Mouse (Mus musculus) cerebellum, adult 9-10 months (tissue): ENCODE measurements around the gene Nphs1.

ENCODE experiments used
- DNase-seq: peaks from one replicate; pipeline ENCODE4 v3.0.0; 2022

The Nphs1 gene

DNA sequence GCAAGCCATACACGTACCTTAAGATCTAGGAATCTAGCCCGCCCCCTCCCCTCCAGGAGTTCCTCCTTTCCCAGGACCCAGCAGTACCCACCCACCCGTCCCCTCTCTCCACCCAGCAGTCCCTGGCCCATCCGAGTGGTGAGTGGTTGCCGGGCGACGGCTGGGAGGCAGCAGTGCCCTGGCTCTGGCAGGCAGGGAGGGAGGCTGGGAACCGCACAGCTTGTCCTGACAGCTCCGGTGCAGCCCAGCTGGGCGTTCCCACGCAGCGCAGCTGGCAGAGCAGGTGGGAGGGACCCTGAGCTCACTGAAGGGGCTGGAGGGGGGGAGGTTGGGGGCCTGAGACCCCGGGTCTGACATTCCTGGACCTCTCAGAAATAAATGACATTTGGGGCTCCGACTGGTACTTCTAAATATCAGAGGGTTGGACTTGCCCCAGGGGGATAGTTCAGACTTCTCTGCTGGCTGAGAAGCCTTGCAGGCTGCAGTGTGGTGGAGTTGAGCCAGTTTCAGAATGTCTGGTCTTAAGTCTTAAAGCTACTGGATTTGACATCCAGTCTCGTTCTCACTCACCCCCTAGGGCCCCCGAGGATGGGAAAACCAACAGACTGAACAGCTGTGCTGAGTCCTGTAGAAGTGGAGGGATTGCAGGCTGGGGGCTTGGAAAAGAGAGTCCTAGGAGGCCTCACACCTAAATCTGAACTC lies at the start of gene Nphs1, which contains the start of gene Kirrel2:
Gene Nphs1, plus strand, starts transcription at position 687 of the 702 bp plus-strand sequence.
Gene Kirrel2, minus strand, starts transcription at position 62 of the 702 bp plus-strand sequence.
- no peak for DNase-seq

DNA sequence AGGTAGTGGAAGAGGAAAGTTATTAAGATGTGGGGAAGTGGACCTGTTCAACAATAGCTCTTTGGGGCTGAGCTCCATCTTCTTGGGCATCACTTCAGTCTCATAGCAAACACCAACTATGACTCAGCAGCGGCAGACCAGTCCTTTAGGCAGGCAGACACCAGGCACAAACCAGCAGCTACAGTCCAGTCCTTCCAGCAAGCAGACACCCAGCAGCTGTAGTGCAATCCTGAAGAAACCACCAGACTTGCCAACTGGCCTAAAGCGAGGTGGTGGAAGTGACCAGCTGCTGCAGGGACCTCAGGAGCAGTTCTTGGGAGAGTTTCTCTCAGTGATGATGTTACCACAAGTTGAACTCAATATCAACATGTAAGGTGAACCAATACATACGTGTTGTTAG lies 49.5 kb upstream of the Nphs1 start:
- DNase-seq, result no peak

DNA sequence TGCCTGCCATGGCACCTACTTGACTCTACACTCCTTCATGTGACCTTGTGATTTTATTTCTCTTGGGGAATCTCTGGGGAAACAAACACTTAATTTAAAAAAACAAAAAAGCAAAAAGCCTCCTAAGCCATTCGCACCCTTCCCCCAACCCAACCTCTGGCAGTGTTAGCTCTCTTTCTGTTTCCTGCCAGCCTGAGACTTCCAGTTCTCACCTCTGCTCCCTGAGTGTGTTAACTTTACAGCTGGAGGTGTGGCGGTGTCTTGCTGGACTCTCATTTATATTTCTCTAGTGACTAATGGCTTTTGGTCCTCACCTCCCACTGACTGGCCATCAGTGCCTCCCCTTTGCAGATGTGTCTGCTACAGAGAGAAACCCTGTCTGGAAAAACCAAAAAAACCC lies 48.3 kb upstream of the Nphs1 start:
- no peak for DNase-seq

DNA sequence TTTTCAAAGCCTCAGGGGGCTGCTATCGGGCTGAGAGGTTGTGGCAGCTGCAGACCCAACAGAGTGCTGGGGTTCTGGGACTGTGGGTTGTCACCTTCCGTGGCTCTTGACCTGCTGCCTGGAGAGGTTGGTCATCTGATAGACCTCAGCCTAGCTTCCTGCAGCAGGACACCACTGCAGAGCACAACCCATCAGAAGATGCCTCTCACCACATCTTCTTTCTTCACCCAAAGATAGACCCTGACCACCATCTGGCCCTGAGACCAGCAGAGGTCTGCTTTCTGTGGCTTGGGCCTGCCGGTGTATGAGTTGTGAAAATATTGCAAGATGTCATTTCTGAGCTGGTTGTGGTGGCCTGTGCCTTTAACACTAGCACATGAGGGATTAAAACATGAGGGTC lies 47.1 kb upstream of the Nphs1 start:
- DNase-seq, result no peak

DNA sequence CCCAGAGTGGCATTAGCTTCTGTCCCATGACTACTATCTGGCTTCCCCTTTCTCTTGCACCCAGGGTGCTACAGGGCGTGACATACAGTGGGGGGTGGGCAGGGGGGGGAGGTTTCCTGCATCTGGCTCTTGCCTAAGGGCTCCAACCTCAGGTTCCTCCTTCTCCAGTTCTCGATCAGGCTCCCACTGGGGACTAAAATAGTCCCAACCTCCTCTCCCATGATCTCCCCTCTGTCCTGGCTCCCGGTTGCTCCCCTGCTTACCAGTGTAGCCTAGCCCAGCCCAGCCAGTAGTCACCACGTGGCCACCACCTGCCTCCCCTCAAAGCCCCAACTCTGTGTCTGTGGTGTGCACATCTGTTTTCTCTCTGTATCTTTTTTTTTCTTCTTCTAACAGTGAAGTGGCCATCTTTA lies 45.4 kb upstream of the Nphs1 start:
- no peak for DNase-seq

DNA sequence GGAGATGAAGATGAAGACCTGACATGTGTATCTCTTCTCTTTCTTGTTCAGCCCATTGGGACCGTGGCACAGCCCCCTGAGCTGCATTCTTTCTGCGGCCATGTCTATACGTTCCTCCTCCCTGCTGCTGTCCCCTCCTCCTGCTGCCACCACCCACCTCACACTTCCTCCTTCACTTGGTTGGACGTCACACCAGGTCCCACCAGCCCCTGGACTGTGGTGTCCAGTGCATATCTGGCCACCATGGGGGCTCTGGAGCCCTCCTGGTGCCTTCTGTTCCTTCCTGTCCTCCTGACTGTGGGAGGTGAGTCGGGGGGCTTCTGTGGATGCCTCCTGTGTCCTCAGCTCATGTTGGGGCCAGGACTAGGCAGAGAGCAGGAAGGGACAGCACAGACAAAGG lies 44.5 kb upstream of the Nphs1 start, which contains the start of gene Tyrobp:
Gene Tyrobp, plus strand, starts transcription at position 165 of the 400 bp plus-strand sequence.
- DNase-seq, result no peak

DNA sequence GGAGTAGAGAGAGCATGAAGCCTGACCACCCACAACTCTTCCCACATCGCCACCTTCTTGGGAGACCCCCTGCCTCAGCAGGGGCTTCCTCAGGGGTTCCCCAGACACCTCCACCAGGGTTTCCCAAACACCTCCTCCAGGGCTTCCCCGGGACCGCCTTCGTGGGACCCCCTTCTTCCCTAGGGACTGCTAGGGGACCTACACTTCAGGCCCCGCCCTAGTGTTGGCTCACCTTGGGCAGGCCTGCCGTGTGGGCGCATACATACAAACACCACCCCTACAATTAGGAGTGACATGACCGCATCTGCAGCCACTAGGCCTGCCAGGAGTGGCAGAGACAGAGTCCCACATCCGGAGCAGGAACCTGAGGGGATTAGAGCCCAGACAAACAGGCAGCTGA lies 40.3 kb upstream of the Nphs1 start:
- no peak for DNase-seq

DNA sequence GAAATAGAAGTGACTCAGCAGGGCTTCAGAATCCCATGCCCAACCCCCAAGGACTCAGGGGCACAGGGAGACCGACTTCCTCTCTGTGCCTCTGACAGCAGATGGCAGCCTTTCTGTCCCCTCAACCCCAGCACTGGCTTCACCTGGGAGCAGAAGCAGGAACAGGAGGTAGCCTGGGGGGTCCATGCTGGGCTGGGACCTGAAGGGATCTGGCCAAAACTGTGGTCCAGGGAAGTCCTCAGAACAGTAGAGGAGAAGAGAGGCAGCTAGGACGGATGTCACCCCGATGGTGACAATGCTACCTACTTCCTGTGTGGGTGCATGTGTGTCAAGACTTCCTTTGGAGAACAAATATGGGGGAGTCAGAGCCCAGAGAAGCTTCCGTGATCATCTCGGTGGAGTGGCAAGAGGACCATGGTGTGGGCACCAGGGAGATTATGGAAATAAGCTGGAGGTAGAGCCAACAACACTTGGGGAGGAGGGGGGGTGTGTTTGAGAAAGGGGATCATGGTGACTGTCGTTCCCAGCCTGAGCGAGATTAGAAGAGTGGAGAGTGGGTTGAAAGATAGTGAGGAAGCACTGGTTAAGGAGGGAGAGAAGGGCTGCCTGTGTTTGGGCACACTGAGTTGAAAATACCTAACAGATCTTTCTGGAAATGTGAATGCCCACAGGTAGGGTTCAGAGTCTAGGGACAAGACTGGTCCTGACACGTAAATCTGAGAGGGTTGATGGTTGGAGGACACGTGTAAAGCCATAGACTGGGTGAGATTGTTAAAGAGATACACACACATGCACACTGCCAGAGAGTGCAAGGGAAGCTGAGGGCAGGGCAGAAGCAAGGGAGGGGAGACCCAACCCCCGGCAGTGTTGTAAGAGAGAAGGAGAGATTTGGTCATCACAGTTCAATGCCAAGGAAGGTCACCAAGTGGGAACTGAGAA lies 38.3 kb upstream of the Nphs1 start, which contains the start of gene Hcst:
Gene Hcst, minus strand, starts transcription at position 294 of the 939 bp plus-strand sequence.
- DNase-seq, result peak; percentile 23

DNA sequence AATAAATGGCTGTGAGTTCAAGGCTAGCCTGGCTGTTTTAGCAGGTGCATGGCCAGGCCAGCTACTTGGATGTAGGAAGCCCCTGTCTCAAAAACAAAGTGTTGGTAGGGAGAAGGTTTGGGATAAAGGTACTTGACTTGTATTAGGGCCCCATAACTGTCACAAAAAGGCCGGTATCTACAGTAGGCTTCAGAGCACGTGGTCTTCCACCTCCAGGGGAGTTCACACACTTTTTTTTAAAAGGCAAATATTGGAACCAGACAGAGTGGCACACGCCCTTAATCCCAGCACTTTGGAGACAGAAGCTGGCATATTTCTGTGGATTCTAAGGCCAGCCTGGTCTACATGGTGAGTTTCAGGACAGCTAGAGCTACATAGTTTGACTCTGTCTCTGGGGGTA lies 37.4 kb upstream of the Nphs1 start:
- DNase-seq, result peak; percentile 33

DNA sequence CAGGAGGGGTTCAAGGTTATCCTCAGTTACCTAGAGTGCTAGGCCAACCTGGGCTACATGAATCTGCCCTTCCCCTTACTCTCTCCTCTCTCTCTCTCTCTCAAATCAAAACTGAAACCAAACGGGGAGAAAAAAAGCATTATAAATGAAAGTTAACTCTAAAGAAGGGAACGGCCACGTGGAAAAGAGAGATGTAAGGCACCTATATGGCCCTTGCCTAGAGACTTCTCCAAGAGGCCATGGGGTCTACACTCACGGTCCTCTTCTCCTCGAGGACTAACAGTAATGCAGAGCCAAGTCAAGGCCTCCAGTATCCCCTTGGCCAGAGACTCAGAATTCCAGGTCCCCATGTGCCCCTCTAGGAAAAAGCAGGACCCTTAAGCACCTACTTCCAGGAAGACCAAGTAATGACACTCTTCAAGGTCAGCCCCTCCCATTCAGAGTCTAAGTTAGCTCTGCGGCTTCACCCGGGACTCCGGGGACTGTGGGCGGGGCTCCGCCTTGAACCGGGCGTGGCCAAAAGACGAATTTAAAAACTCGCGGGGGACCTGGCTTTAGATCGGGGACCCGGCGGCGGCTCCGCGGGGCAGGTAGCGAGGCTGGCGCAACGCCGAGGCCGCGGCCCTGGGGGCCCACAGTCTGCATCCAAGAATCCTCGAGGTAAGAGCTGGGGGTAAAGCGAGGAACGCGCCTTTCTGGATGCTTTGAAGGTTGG lies 36.8 kb upstream of the Nphs1 start, which contains the start of gene Nfkbid:
Gene Nfkbid, plus strand, starts transcription at position 558 of the 715 bp plus-strand sequence.
- peak; percentile 78 for DNase-seq

DNA sequence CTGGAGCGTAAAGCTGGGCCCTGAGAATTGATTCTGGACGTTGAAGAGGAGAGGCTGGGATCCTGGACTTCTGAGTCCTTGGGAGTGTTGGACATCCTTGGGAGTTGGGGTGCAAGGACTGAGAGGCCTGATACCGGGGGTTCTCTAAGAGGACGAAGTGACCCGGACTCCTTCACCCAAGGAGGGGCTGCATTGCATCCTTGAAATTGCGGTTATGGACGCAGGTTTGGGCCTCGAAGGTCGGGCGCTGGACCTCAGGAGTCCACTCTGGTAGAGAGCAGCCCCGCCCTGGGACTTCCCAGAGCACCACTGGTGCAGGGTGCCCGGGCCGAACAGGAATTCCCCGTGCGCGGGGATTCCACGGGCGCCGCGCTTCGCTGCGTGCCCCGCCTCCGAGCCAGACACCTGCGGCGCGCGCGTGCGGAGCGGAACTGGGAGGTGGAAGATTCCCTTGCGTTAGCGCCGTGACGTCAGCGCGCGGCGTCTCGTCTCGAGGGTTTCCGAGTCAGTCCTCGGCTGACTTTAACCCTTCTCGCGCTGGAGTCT lies 36.2 kb upstream of the Nphs1 start:
- peak; percentile 92 for DNase-seq

DNA sequence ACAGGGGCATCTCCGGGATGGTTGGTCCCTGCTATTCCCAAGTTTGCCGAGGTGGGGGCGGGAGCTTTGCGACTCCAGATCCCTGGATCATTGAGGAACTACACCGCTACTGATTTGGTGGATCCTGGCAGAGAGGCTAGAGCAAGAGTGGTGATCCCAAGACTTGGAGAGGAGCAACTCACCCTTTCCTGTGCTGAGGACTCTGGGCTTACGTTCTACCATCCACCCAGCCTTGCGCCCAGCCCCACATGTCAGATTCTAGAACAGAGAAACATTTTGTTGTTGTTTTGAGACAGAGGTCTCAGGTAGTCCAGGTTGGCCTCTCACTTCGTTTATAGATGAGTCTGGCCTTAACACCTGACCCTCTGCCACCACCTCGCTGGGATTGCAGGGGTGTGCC lies 35.6 kb upstream of the Nphs1 start:
- DNase-seq, result no peak

DNA sequence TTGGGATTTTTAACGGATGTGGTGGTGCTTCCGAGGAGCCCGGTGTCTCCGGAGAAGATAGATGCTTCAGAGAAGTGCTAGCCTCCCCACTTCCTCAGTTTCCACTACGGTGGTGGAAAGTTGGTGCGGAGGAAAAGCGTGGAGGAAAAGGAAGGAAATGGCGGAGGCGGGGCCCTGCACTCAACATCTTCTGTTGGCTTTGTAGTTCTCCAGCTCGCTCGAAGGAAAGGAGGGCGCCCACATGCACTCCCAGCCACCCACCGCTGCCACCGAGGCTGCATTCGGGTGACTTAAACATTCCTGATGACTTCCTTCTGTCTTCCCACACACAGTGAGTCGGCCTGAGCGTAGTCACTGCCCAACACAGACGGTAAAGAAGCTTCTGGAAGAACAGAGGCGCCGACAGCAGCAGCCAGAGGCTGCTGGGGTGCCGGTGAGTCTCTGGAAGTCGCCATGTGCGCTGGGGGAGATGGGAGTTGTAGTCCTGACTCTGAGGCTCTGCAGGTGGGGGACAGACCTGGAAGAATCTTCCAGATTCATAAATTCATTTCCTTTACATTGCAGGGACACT lies 35.0 kb upstream of the Nphs1 start:
- DNase-seq, result peak; percentile 54

DNA sequence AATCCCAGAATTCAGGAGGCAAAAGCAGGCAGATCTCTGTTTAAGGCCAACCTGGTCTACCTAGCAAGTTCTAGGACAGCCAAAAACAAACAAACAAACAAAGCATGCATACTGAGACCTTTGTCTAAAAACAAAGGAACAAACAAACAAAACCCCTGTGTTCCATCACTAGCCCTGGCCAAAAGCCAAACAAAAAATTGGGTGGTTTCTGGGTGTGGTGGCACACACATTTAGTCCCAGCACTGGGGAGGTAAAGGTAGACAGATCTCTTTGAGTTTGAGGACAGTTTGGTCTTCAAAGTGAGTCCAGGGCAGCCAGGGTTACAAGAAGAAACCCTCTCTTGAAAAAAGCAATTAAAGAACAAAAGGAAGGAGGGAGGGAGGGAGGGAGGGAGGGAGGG lies 28.8 kb upstream of the Nphs1 start:
- no peak for DNase-seq

DNA sequence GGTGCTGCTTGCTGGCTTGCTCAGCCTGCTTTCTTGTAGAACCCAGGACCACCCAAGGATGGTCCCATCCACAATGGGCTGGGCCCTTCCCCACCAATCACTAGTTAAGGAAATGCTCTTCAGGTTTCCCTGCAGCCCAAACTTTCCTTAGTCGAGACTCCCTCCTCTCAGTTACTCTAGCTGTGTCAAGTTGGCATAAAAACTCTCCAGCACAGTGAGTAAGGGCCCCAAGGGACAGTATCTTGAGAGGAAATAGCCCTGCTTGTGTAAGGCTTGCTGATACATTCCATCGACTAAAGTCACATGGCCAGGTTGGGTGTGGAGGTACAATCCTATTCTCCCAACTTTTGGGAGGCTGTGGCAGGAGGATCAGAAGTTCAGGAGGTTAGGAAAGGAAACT lies 27.9 kb upstream of the Nphs1 start:
- peak; percentile 37 for DNase-seq

DNA sequence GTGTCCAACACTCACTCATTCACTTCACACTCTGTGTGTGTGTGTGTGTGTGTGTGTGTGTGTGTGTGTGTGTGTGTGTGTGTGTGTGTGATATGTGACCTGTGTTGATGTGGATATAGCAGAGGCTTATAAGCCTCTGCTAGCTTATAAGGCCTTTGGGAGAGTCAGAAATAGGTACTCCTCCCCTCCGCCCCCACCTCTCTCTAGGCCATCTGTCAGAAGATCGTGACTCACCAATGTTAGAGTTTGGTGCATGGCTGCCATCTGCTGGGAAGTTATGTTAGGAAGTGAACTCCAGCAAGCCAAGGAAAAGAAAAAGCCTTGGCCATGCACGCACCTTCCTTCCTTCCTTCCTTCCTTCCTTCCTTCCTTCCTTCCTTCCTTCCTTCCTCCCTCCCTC lies 26.3 kb upstream of the Nphs1 start:
- peak; percentile 96 for DNase-seq

DNA sequence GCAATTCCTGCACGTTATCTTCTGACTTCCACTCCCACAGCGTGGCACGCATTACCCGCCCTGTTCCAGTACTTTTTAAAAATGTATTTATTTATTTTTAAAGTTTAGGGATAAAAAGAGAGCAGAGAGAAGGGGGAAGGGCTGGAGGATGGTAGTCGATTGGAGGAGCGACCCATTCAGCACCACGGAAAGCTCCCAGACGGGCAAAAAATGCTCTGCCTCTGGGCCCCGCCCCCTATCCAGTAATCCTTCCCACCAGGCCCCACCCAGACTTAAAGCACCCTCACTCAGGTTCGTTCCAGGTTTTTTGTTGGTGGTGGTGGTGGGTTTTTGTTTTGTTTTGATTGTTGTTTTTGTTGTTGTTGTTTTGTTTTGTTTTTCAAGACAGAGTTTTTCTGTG lies 23.9 kb upstream of the Nphs1 start:
- DNase-seq, result no peak

DNA sequence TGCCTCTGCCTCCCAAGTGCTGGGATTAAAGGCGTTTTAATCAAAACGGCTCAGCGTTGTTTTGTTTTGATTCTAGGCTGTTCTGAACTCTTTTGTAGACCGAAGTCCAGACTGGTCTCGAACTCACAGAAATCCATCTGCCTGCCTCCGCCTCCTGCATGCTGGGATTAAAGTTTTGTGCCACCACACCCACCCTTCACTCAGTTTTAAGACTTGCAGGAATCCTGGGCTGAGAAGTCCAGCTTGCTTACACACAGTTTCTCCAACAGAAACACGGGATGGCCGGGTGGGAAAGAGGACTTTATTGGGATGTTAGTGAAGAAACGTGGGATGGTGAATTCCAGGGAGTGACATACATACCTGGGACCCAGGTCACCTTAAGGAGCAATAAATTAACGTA lies 23.4 kb upstream of the Nphs1 start:
- no peak for DNase-seq

DNA sequence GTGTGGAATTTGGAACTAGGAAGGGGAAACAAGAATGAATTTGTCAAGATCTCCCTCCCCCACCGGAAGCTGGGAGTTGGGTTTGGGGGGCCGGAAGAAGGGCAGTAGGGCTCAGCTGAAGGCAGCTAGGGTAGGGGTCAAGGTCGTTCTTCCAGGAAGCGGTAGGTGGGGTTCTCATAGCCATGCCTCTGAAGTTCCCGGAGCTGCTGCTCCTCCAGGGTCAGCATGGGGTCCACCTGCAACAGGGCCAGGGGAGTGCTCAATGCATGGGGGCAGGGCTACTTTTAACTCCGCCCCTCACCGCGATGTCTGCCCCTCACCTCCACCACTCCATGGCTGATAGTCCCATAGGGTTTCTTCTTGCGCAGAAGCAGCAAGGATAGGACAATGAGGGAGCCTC lies 23.0 kb upstream of the Nphs1 start:
- no peak for DNase-seq

DNA sequence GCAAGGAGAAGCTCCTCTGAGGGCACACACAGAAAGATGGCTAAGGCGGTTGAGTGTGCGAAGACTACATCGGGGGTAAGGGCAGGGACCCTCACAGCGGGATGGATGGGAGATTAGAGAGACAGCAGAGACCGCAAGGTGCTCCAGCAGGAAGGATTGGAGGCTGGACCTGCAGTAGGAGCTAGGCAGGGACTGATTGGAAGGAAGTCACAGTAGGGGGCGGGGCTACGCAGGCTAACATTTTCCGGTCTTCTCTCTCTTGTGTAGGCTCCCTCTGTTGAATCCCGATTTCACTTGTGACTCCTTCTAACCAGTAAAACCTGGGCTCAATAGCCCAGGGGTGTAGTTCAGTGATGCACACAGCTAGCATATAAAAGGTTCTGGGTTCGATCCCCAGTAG lies 21.2 kb upstream of the Nphs1 start:
- no peak for DNase-seq

DNA sequence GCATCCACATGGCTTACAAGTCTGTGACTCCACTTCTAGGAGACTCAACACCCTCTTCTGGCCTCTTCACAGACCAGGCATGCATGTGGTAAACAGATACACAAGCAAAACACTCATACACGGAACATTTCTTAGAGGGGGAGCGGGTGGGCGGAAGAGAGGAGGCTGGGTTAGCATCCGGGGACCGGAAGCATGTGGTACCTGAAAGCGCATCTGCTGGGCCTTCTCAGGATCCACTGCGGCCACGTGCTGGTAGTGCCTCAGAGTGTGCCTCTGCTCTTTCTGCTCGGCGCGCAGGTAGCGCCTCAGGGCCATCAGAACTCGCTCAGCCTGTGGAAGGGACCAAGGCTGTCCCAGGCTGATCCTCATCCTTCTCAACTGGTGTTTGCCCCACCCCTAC lies 18.4 kb upstream of the Nphs1 start:
- no peak for DNase-seq

DNA sequence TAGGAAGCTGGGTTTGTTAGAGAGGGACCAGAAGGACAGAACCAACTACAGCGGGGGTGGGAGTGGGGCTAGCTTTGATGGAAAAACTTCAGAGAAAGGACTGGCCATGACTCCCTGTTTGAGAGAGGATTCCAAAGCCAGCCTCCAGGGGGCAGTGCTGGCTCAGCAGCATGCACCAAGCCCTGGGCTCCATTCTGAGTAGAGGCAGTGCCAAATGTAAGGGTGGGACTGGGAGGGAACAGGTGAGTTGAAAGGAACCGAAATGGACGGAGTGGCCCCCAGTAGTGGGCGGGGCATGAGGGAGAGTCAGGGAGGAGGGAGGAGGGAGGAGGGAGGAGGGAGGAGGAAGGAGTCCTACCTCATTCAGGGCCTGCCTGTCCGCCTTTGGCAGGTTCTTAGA lies 17.4 kb upstream of the Nphs1 start:
- DNase-seq, result peak; percentile 74
